Mouse (Mus musculus) liver, embryonic 12.5 days (tissue): ENCODE measurements around the gene Gm6205. TPM values are rescaled to one million over a fixed set of nuclear protein-coding genes. Genes with fewer than 3 reads are reported as not detected.
"Not testable (repeated sequence)": the region's sequence is repeated elsewhere in the genome, so short reads cannot be mapped to it uniquely, and the experiment has no call there.

ENCODE experiments used
- ATAC-seq: fragments of 200-750 bp; cut with Nextera tagmentation; 2 replicates; pipeline ENCODE4 v1.8.0; 2017; ENCODE audit warnings: moderate number of reproducible peaks, mild to moderate bottlenecking, moderate library complexity
- H3K27ac ChIP-seq: fragments of 300-500 bp; sonication (generic); 2 replicates; pipeline ENCODE4 v1.5.1; 2016; ENCODE audit warnings: mild to moderate bottlenecking
- H3K27me3 ChIP-seq: fragments of 300-500 bp; sonication (generic); replicated peaks from 2 replicates; pipeline ENCODE4 v1.6.1; 2016; ENCODE audit warnings: mild to moderate bottlenecking, moderate library complexity
- H3K36me3 ChIP-seq: fragments of 300-500 bp; sonication (generic); 2 replicates; pipeline ENCODE4 v1.6.1; 2016; ENCODE audit warnings: mild to moderate bottlenecking, moderate library complexity
- H3K4me1 ChIP-seq: fragments of 300-500 bp; sonication (generic); 2 replicates; pipeline ENCODE4 v1.6.1; 2016
- H3K4me2 ChIP-seq: fragments of 300-500 bp; sonication (generic); 2 replicates; pipeline ENCODE4 v1.6.1; 2016; ENCODE audit warnings: mild to moderate bottlenecking, moderate library complexity
- H3K4me3 ChIP-seq: fragments of 300-500 bp; sonication (generic); 2 replicates; pipeline ENCODE4 v1.5.1; 2016; ENCODE audit warnings: mild to moderate bottlenecking, moderate library complexity
- H3K9ac ChIP-seq: fragments of 300-500 bp; sonication (generic); 2 replicates; pipeline ENCODE4 v1.6.1; 2016; ENCODE audit warnings: mild to moderate bottlenecking, moderate library complexity
- H3K9me3 ChIP-seq: fragments of 300-500 bp; sonication (generic); replicated peaks from 2 replicates; pipeline ENCODE4 v1.6.1; 2016; ENCODE audit warnings: mild to moderate bottlenecking, moderate library complexity
- WGBS: fragments of 180-500 bp; shearing (Covaris S2); methylation state at CpG from one replicate; pipeline ENCODE4 v1.1.7; 2016; ENCODE audit not compliant: insufficient replicate concordance; 5-methylcytosine and 5-hydroxymethylcytosine counted together
- polyA plus RNA-seq: library from polyadenylated mRNA; unstranded; fragments of >200 nt; fragmentation: Nextera tagmentation; extraction: Ambion mirVana; gene quantifications from 2 replicates; pipeline ENCODE4 v1.2.1, GENCODE M21; 2016

The Gm6205 gene
- not detected in 2 replicates for polyA plus RNA-seq

- no CpG with 5 or more reads among the region's 2 CpGs for WGBS
- H3K4me3 ChIP-seq, ATAC-seq, H3K4me1 ChIP-seq, H3K36me3 ChIP-seq, H3K9ac ChIP-seq, H3K27ac ChIP-seq, H3K27me3 ChIP-seq, H3K9me3 ChIP-seq, H3K4me2 ChIP-seq: not testable (repeated sequence)
These were observed at the start of gene Gm6205 for GRCm38 (mm10) chr5:94648082-94648481. Gene Gm6205, plus strand, starts transcription at chr5:94648382.

- ATAC-seq, H3K4me3 ChIP-seq, H3K4me2 ChIP-seq, H3K9ac ChIP-seq, H3K9me3 ChIP-seq, H3K36me3 ChIP-seq, H3K27ac ChIP-seq, H3K27me3 ChIP-seq, H3K4me1 ChIP-seq: not testable (repeated sequence)
- no CpG with 5 or more reads among the region's 1 CpGs for WGBS
These were observed 31.9 kb upstream of the Gm6205 start, which contains the start of gene Gm3147 for GRCm38 (mm10) chr5:94616242-94616641. Gene Gm3147, minus strand, starts transcription at chr5:94616342.

- not testable (repeated sequence) for H3K27me3 ChIP-seq, H3K4me2 ChIP-seq, H3K9me3 ChIP-seq, H3K4me3 ChIP-seq, H3K36me3 ChIP-seq, H3K9ac ChIP-seq, ATAC-seq, H3K27ac ChIP-seq, H3K4me1 ChIP-seq
- 29% methylated on average over 1 of the region's 2 CpGs for WGBS
These were observed 24.5 kb upstream of the Gm6205 start, which contains the start of gene Gm6509 for GRCm38 (mm10) chr5:94623679-94624078. Gene Gm6509, plus strand, starts transcription at chr5:94623979.

Other genes starting within 250 kb of the Gm6205 start
- not detected in 2 replicates for gene Gm7682, start 202.6 kb upstream of the Gm6205 start, polyA plus RNA-seq
- not detected in 2 replicates for gene Gm3139, start 122.1 kb upstream of the Gm6205 start, polyA plus RNA-seq
- not detected in 2 replicates for gene Gm3147, start 32.0 kb upstream of the Gm6205 start, polyA plus RNA-seq
- gene Gm6509, start 24.4 kb upstream of the Gm6205 start, polyA plus RNA-seq = not detected in 2 replicates
- not detected in 2 replicates for gene Gm3183, start 217.1 kb downstream of the Gm6205 start, polyA plus RNA-seq